Mouse (Mus musculus): ENCODE results near the gene Apbb1ip.

DNA sequence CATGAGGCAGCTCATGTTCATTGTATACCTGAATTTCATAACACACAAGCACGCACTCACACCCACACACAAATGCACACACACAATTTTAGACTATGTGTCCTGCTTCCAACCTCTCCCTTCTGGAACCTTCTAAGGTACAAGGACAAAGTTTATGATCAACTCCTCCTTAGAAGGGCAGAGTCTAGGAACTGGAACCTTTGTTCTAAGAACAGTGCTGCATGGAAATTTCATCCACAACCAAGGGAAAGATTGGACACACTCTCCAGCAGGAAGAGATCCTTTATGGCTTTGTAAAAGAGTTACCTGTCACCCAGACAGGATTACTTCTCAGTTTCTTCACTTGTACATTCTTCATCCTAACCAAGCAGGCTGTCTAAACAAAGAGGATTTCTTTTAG, 99.3 kb downstream of the Apbb1ip start:
- TF ChIP-seq GATA1 (IDR thresholded peaks at IDR 0.05; ENCODE audit: borderline replicate concordance, low read length) (no peak), FLI1 (IDR thresholded peaks at IDR 0.05; ENCODE audit: low read length) (no peak)

All from megakaryocyte, embryonic 14.5 days (primary cell).